Mouse (Mus musculus) c-Kit-positive CD71-positive TER-119-positive erythroid progenitor cells, embryonic 14.5 days (primary cell): ENCODE data around the gene Sfmbt1.

Experiments used
- DNase-seq: peaks from one replicate; pipeline ENCODE4 v3.0.0-alpha.2; 2013; ENCODE audit warnings: low spot score

Sfmbt1 gene

GRCm38 (mm10) chr14:30826174-30827140, 111.8 kb downstream of the Sfmbt1 start:
- no peak for DNase-seq

- peak; percentile 7 for DNase-seq
Measured at GRCm38 (mm10) chr14:30827480-30827879, 112.8 kb downstream of the Sfmbt1 start.

GRCm38 (mm10) chr14:30828077-30828476, 113.4 kb downstream of the Sfmbt1 start:
- no peak for DNase-seq

GRCm38 (mm10) chr14:30828635-30829460, 114.2 kb downstream of the Sfmbt1 start:
- peak; percentile 71 for DNase-seq

GRCm38 (mm10) chr14:30837416-30837996, 122.9 kb downstream of the Sfmbt1 start:
- DNase-seq, result no peak

GRCm38 (mm10) chr14:30843701-30844100, 129.1 kb downstream of the Sfmbt1 start:
- no peak for DNase-seq

- DNase-seq, result no peak
Measured at GRCm38 (mm10) chr14:30850504-30850903, 135.9 kb downstream of the Sfmbt1 start.

- DNase-seq, result no peak
Measured at GRCm38 (mm10) chr14:30852325-30852724, 137.7 kb downstream of the Sfmbt1 start.

GRCm38 (mm10) chr14:30855316-30855715, 140.7 kb downstream of the Sfmbt1 start:
- DNase-seq, result no peak

GRCm38 (mm10) chr14:30856885-30857507, 142.3 kb downstream of the Sfmbt1 start:
- no peak for DNase-seq

- DNase-seq, result no peak
Measured at GRCm38 (mm10) chr14:30857990-30858389, 143.3 kb downstream of the Sfmbt1 start.

GRCm38 (mm10) chr14:30861421-30862125, 146.9 kb downstream of the Sfmbt1 start:
- DNase-seq, result no peak

GRCm38 (mm10) chr14:30862368-30862767, 147.7 kb downstream of the Sfmbt1 start:
- no peak for DNase-seq

GRCm38 (mm10) chr14:30865311-30865710, 150.7 kb downstream of the Sfmbt1 start:
- no peak for DNase-seq

- DNase-seq, result peak; percentile 65
Measured at GRCm38 (mm10) chr14:30867042-30867441, 152.4 kb downstream of the Sfmbt1 start.

GRCm38 (mm10) chr14:30868826-30869225, 154.2 kb downstream of the Sfmbt1 start:
- no peak for DNase-seq

- no peak for DNase-seq
Measured at GRCm38 (mm10) chr14:30869391-30869801, 154.7 kb downstream of the Sfmbt1 start.

GRCm38 (mm10) chr14:30870206-30871147, 155.8 kb downstream of the Sfmbt1 start:
- DNase-seq, result no peak
